Mouse (Mus musculus) lung, postnatal 14 days (tissue): Measurements from ENCODE around the gene Gm37240.

Experiments
- DNase-seq: peaks from one replicate; pipeline ENCODE4 v3.0.0; 2021

Gm37240 gene

GRCm38 (mm10) chr3:84974193-84974592, 913.1 kb downstream of the Gm37240 start:
- no peak for DNase-seq

GRCm38 (mm10) chr3:84972881-84973280, 914.4 kb downstream of the Gm37240 start:
- DNase-seq = no peak

- DNase-seq = no peak
Measured at GRCm38 (mm10) chr3:84971561-84971960, 915.8 kb downstream of the Gm37240 start.

GRCm38 (mm10) chr3:84967364-84967763, 920.0 kb downstream of the Gm37240 start:
- no peak for DNase-seq

- no peak for DNase-seq
Measured at GRCm38 (mm10) chr3:84965156-84965555, 922.2 kb downstream of the Gm37240 start.

GRCm38 (mm10) chr3:84955857-84956256, 931.5 kb downstream of the Gm37240 start:
- DNase-seq = no peak

GRCm38 (mm10) chr3:84955011-84955775, 932.1 kb downstream of the Gm37240 start:
- DNase-seq = no peak

- no peak for DNase-seq
Measured at GRCm38 (mm10) chr3:84952585-84953187, 934.6 kb downstream of the Gm37240 start.

- DNase-seq = peak; percentile 27
Measured at GRCm38 (mm10) chr3:84952135-84952534, 935.2 kb downstream of the Gm37240 start.

GRCm38 (mm10) chr3:84951698-84952097, 935.6 kb downstream of the Gm37240 start:
- no peak for DNase-seq

- DNase-seq = no peak
Measured at GRCm38 (mm10) chr3:84949387-84949786, 937.9 kb downstream of the Gm37240 start.

- DNase-seq = no peak
Measured at GRCm38 (mm10) chr3:84946381-84946780, 940.9 kb downstream of the Gm37240 start.

- DNase-seq = no peak
Measured at GRCm38 (mm10) chr3:84944933-84945332, 942.4 kb downstream of the Gm37240 start.

- no peak for DNase-seq
Measured at GRCm38 (mm10) chr3:84937360-84938355, 949.7 kb downstream of the Gm37240 start.

- DNase-seq = no peak
Measured at GRCm38 (mm10) chr3:84936956-84937355, 950.4 kb downstream of the Gm37240 start.

- no peak for DNase-seq
Measured at GRCm38 (mm10) chr3:84936252-84936651, 951.1 kb downstream of the Gm37240 start.

- DNase-seq = no peak
Measured at GRCm38 (mm10) chr3:84935729-84936128, 951.6 kb downstream of the Gm37240 start.

- DNase-seq = no peak
Measured at GRCm38 (mm10) chr3:84930683-84931082, 956.6 kb downstream of the Gm37240 start.

GRCm38 (mm10) chr3:84929171-84929570, 958.1 kb downstream of the Gm37240 start:
- DNase-seq = no peak

GRCm38 (mm10) chr3:84927901-84928300, 959.4 kb downstream of the Gm37240 start:
- DNase-seq = no peak

- no peak for DNase-seq
Measured at GRCm38 (mm10) chr3:84927168-84927794, 960.0 kb downstream of the Gm37240 start.

GRCm38 (mm10) chr3:84926140-84926539, 961.2 kb downstream of the Gm37240 start:
- DNase-seq = no peak

- DNase-seq = no peak
Measured at GRCm38 (mm10) chr3:84925229-84925628, 962.1 kb downstream of the Gm37240 start.
